Mouse (Mus musculus): ENCODE results near the gene Nr2f2. TPM values are rescaled to one million over a fixed set of nuclear protein-coding genes. Genes with fewer than 3 reads are reported as not detected.

The Nr2f2 gene
- polyA plus RNA-seq, 1 experiment from 2014 or later: 230 TPM

DNA sequence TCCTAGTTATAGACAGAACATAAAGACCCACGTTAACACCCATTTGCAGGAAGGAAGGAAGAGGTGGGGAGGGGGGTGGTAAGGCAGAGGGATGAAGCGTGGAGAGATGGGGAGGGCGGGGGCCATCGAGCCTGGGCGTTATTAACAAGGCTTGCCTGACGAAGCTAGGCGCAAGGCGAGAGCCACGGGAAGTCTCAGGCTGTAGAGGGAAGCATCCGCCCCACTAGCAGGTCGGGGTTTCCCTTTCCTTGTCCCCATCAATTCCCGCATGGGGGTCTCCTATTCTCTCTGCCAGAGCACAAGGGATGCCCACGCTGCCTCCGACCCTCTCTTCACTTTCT lies 18.9 kb downstream of the Nr2f2 start:
- no peak for ATAC-seq (replicated peaks; ENCODE audit: low FRiP score)
- Histone ChIP-seq H3K4me1 (peaks cover 81% of the 10 kb centered on the region), H3K9ac (peak overlapping the region; percentile 75), H3K36me3 (peaks cover 12% of the 10 kb centered on the region; the same call in 1 of the 2 replicates), H3K4me2 (peak overlapping the region; percentile 73), H3K4me3 (replicated peaks) (peak overlapping the region; percentile 58), H3K9me3 (replicated peaks) (no peaks in the 10 kb centered on the region), H3K27ac (peak overlapping the region; percentile 94), H3K27me3 (peaks cover 4% of the 10 kb centered on the region; the same call in 1 of the 2 replicates)
- WGBS: 5% methylated on average over 14 of the region's 14 CpGs

GRCm38 (mm10) chr7:70346951-70347617 lies 19.5 kb downstream of the Nr2f2 start:
- 0 out of 2 replicates have a peak, but pooled peaks have one; percentile 9 for ATAC-seq (replicated peaks; ENCODE audit: low FRiP score)
- H3K9me3 ChIP-seq (replicated peaks): no peaks in the 10 kb centered on the region

DNA sequence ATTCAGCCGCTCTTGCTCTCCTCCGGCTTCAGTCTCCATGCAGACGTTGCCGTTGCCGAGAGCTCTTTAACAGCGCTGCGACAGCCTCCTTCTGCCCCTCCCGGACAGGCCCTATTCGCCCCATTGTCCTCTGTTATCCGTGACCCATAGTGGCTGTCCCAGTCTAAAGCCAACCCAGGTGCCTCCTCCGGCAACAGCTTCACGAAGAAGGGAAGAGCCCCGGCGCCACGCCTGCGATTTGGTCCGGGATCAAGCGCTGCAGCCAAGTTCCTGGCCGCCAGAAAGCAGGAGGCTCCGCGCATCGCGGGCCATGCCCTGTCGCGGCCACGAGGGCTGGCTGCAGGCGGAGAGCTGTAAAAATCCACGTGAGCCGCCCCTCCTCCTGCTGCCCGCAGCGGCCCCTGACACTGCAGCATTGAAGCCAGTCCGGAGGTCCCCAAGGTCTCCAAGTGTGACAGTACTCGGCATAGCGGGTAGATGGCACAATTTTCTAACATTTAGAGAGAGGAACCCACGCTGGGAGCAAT lies 20.5 kb downstream of the Nr2f2 start:
- H3K4me3 ChIP-seq (replicated peaks): peak overlapping the region; percentile 58
- peak overlapping the region; percentile 73 for H3K4me2 ChIP-seq
- peak; percentile 71 for ATAC-seq (replicated peaks; ENCODE audit: low FRiP score)
- no peaks in the 10 kb centered on the region for H3K9me3 ChIP-seq (replicated peaks)
- peak overlapping the region; percentile 75 for H3K9ac ChIP-seq
- WGBS: under 1% methylated on average over 35 of the region's 35 CpGs
- H3K27ac ChIP-seq: peak overlapping the region; percentile 94
- peaks cover 80% of the 10 kb centered on the region for H3K4me1 ChIP-seq
- peaks cover 4% of the 10 kb centered on the region; the same call in 1 of the 2 replicates for H3K27me3 ChIP-seq
- H3K36me3 ChIP-seq: peaks cover 17% of the 10 kb centered on the region; the same call in 1 of the 2 replicates

More at GRCm38 (mm10) chr7:70346951-70347617, 19.5 kb downstream of the Nr2f2 start:
- Histone ChIP-seq H3K27me3 (peaks cover 4% of the 10 kb centered on the region; the same call in 1 of the 2 replicates), H3K4me3 (replicated peaks) (peak overlapping the region; percentile 58), H3K4me1 (peaks cover 79% of the 10 kb centered on the region), H3K4me2 (peak overlapping the region; percentile 73), H3K27ac (peak overlapping the region; percentile 94), H3K9ac (peak overlapping the region; percentile 75), H3K36me3 (peaks cover 12% of the 10 kb centered on the region; the same call in 1 of the 2 replicates)
- WGBS: 15% methylated on average over 20 of the region's 20 CpGs

GRCm38 (mm10) chr7:70343426-70343825 lies 23.1 kb downstream of the Nr2f2 start:
- 27% methylated on average over 5 of the region's 5 CpGs for WGBS
- peak overlapping the region; percentile 81 for H3K27ac ChIP-seq
- peaks cover 4% of the 10 kb centered on the region; the same call in 1 of the 2 replicates for H3K27me3 ChIP-seq
- no peaks in the 10 kb centered on the region for H3K9me3 ChIP-seq (replicated peaks)
- H3K4me1 ChIP-seq: peaks cover 68% of the 10 kb centered on the region
- H3K9ac ChIP-seq: 0 out of 2 replicates have a peak overlapping the region, but pooled peaks have one; percentile 10
- H3K36me3 ChIP-seq: peaks cover 29% of the 10 kb centered on the region; the same call in 1 of the 2 replicates
- no peak overlapping the region for H3K4me3 ChIP-seq (replicated peaks)
- no peak overlapping the region for H3K4me2 ChIP-seq
- ATAC-seq (replicated peaks; ENCODE audit: low FRiP score): no peak

DNA sequence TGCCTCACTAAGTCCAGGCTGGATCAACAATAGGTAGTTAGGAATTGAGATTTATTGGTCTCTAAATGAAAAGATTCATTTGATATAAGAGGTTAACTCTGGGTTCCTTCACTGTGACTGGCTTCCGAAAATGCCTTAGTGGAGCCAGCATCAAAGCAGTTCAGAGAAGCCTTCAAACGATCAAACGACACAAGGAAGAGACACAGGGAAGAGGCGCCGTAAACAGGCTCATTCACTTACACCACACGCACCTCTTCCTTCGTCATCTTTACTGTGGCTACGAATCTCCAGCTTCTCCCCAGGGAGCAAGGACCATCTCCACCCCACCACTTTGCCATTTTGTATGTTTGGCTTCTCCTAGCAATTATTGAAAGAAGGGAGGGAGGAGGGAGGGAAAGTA lies 23.8 kb downstream of the Nr2f2 start:
- Histone ChIP-seq H3K4me2 (no peak overlapping the region), H3K4me3 (replicated peaks) (no peak overlapping the region), H3K36me3 (peaks cover 29% of the 10 kb centered on the region; the same call in 1 of the 2 replicates), H3K9me3 (replicated peaks) (no peaks in the 10 kb centered on the region), H3K4me1 (peaks cover 66% of the 10 kb centered on the region), H3K27me3 (peaks cover 4% of the 10 kb centered on the region; the same call in 1 of the 2 replicates), H3K27ac (peak overlapping the region; percentile 81), H3K9ac (no peak overlapping the region)
- no peak for ATAC-seq (replicated peaks; ENCODE audit: low FRiP score)
- WGBS: 25% methylated on average over 8 of the region's 8 CpGs

DNA sequence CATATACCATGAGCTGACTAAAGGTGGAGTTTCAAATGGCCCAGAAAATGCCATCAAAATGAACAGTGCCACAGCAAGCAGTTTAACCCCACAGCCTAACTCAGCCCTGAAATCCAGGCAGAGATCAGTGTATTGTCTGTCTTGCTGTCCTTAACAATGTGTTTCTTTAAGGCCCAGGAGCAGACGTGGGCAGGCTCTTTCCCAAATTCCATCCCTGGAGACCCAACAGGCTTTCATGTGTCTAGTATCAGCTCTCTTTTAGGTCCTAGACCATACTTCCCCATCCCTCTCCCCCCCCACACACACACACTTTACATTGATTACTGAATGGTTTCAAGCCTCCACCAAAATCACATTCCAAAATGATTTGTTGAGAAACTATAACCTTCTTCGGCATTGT lies 24.5 kb downstream of the Nr2f2 start:
- H3K36me3 ChIP-seq: peaks cover 25% of the 10 kb centered on the region; the same call in 1 of the 2 replicates
- H3K4me1 ChIP-seq: peaks cover 66% of the 10 kb centered on the region
- no peak overlapping the region for H3K4me3 ChIP-seq (replicated peaks)
- H3K4me2 ChIP-seq: no peak overlapping the region
- ATAC-seq (replicated peaks; ENCODE audit: low FRiP score): no peak
- no peak overlapping the region for H3K9ac ChIP-seq
- H3K27ac ChIP-seq: no peak overlapping the region
- 36% methylated on average over 2 of the region's 2 CpGs for WGBS
- H3K27me3 ChIP-seq: peaks cover 4% of the 10 kb centered on the region; the same call in 1 of the 2 replicates
- no peaks in the 10 kb centered on the region for H3K9me3 ChIP-seq (replicated peaks)

GRCm38 (mm10) chr7:70339998-70340630 lies 26.4 kb downstream of the Nr2f2 start:
- H3K4me1 ChIP-seq: peaks cover 61% of the 10 kb centered on the region
- ATAC-seq (replicated peaks; ENCODE audit: low FRiP score): no peak
- no peak overlapping the region for H3K4me2 ChIP-seq
- peaks cover 9% of the 10 kb centered on the region for H3K27me3 ChIP-seq
- H3K9me3 ChIP-seq (replicated peaks): no peaks in the 10 kb centered on the region
- no peak overlapping the region for H3K9ac ChIP-seq
- H3K27ac ChIP-seq: peak overlapping the region; percentile 7; the same call in 1 of the 2 replicates
- peaks cover 24% of the 10 kb centered on the region; the same call in 1 of the 2 replicates for H3K36me3 ChIP-seq
- no peak overlapping the region for H3K4me3 ChIP-seq (replicated peaks)
- WGBS: 40% methylated on average over 12 of the region's 12 CpGs

DNA sequence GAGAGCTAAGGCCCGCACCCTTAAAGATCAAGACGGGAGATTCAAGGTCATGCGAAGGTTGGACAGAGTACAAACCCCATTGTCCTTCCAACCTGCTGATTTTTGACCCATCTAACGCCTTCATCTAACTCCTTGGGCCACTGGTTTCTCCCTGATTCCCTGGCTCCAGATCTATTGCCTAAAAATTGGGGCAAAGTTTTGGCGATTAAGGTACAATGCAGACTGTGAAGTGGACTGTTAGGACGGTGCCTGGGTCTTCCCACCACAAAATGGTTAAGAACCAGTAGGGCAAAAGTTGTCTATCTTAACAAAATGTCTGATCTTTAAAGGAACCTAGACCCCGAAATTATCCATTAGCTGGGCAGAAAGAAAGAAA lies 28.3 kb downstream of the Nr2f2 start:
- WGBS: 15% methylated on average over 7 of the region's 7 CpGs
- H3K4me2 ChIP-seq: peak overlapping the region; percentile 67
- peak overlapping the region; percentile 71; the same call in 1 of the 2 replicates for H3K27ac ChIP-seq
- H3K27me3 ChIP-seq: peaks cover 9% of the 10 kb centered on the region; the same call in 1 of the 2 replicates
- 0 out of 2 replicates have a peak overlapping the region, but pooled peaks have one; percentile 50 for H3K9ac ChIP-seq
- H3K36me3 ChIP-seq: peaks cover 20% of the 10 kb centered on the region; the same call in 1 of the 2 replicates
- H3K4me1 ChIP-seq: peaks cover 55% of the 10 kb centered on the region
- peak overlapping the region; percentile 39; the same call in 1 of the 2 replicates for H3K4me3 ChIP-seq (replicated peaks)
- ATAC-seq (replicated peaks; ENCODE audit: low FRiP score): no peak
- no peaks in the 10 kb centered on the region for H3K9me3 ChIP-seq (replicated peaks)

- Histone ChIP-seq H3K9ac (peak overlapping the region; percentile 50), H3K27ac (peak overlapping the region; percentile 71), H3K36me3 (peaks cover 20% of the 10 kb centered on the region; the same call in 1 of the 2 replicates), H3K9me3 (replicated peaks) (no peaks in the 10 kb centered on the region), H3K27me3 (peaks cover 12% of the 10 kb centered on the region; the same call in 1 of the 2 replicates), H3K4me1 (peaks cover 56% of the 10 kb centered on the region), H3K4me2 (peak overlapping the region; percentile 67), H3K4me3 (replicated peaks) (peak overlapping the region; percentile 39)
- ATAC-seq (replicated peaks; ENCODE audit: low FRiP score): peak; percentile 73
- WGBS: 5% methylated on average over 35 of the region's 37 CpGs
Measured at GRCm38 (mm10) chr7:70337581-70338264, 28.8 kb downstream of the Nr2f2 start.

DNA sequence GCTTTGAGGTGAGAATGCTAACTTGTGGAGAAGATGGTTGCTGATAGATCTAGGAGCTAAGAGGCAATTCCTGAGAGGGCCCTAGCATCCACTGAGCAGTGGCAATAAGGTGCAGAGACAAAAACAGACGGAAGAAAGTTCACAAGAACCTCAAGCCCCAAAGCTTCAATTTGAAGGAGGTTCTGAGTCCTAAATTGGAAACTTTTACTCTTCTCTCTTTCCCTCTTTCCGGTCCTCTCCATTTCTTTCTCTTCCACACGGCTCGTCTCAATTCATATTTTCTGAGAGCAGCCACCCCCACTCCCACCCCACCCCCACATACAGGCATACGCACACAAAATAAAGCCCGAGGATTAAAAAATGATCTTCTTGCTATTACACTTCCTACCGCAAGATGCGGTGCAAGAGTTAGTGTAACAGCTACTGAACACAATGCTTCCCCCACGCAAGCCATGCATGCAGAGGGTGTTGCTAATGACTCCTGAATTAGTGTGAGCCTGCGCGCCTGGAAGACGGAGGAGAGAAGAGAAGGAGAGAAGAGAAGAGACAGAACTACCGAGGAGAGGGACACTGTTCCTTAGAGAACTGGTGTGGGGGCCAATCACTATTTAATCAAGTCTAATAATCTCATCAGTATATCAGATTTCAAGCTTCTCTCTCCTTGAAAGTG lies 29.8 kb downstream of the Nr2f2 start:
- 18% methylated on average over 13 of the region's 13 CpGs for WGBS
- H3K9me3 ChIP-seq (replicated peaks): no peaks in the 10 kb centered on the region
- H3K36me3 ChIP-seq: peaks cover 20% of the 10 kb centered on the region; the same call in 1 of the 2 replicates
- H3K4me2 ChIP-seq: peak overlapping the region; percentile 67
- peaks cover 21% of the 10 kb centered on the region for H3K27me3 ChIP-seq
- peak overlapping the region; percentile 39 for H3K4me3 ChIP-seq (replicated peaks)
- no peak overlapping the region for H3K9ac ChIP-seq
- peaks cover 63% of the 10 kb centered on the region for H3K4me1 ChIP-seq
- 0 out of 2 replicates have a peak overlapping the region, but pooled peaks have one; percentile 71 for H3K27ac ChIP-seq
- no peak for ATAC-seq (replicated peaks; ENCODE audit: low FRiP score)

DNA sequence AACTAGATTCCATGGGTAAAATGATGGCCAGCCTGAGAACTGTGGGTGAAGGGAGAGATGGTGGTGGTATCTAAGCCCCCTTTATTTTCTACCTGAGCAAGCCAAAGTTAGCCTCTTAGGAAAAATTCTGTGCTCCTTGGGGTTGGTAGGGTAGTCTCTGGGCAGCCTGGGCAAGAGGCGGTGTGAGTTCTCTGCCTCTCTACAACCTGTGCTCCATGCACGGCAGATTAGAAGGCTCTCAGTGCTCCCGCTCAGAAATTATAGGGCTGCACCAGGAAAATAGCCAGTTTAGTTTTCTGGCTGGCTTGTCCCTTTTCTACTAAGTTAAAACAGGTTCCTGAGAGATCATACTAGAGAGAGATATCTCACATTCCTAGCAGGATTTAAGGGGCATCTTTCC lies 30.4 kb downstream of the Nr2f2 start:
- Histone ChIP-seq H3K4me3 (replicated peaks) (no peak overlapping the region), H3K27me3 (peaks cover 21% of the 10 kb centered on the region), H3K4me2 (no peak overlapping the region), H3K36me3 (peaks cover 16% of the 10 kb centered on the region; the same call in 1 of the 2 replicates), H3K9ac (no peak overlapping the region), H3K9me3 (replicated peaks) (no peaks in the 10 kb centered on the region), H3K4me1 (peaks cover 69% of the 10 kb centered on the region), H3K27ac (no peak overlapping the region)
- no peak for ATAC-seq (replicated peaks; ENCODE audit: low FRiP score)
- WGBS: 58% methylated on average over 3 of the region's 3 CpGs

All from kidney, embryonic 15.5 days (tissue).